Mouse (Mus musculus) R1 (cell line): ENCODE data around the gene Ccl20.

Source experiments
- DNase-seq: peaks from one replicate; pipeline ENCODE4 v3.0.0-alpha.2; 2018; ENCODE audit warnings: low read depth, low spot score

Gene Ccl20

GRCm38 (mm10) chr1:83116447-83117137, at the start of gene Ccl20:
TSS of gene Ccl20 (plus strand) at chr1:83116766.
- peak; percentile 90 for DNase-seq

GRCm38 (mm10) chr1:83067205-83067604, 49.4 kb upstream of the Ccl20 start:
- no peak for DNase-seq

GRCm38 (mm10) chr1:83075526-83076189, 40.9 kb upstream of the Ccl20 start:
- DNase-seq = no peak

DNA sequence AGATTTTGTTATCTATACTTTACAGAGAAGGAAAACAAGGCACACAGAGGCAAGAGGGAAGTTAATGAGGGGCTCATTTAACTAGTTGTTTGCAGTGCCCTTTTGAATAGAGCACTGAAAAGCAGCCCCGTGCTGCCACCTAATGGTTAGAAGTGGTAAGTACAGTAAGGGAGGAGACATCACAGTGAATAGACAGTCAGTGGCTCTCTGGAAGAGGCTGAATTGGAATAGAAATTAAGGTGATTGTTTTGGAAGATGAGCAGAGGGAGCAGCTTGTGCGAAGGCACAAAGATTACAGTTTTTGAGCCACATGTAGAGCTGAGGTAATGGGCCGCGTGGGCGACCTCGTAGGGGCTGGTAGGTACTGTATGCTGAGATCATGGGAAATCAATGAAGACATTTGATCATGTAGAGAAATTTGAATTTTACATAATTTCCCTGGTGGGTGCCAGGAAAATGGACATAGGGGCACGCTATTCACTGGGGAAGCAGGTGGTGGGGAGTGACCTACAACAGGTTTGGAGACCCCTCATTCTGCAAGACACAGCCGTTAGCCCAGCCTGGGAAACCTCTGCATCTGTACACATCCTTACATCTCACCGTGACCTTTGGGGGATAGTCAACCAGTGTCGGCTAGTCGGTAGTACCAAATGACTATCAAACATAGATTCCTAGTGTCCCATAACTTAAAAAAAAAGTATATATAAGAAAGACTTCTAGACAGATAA, 40.2 kb upstream of the Ccl20 start:
- DNase-seq = peak; percentile 66

- no peak for DNase-seq
Measured at GRCm38 (mm10) chr1:83077016-83077415, 39.5 kb upstream of the Ccl20 start.

- DNase-seq = no peak
Measured at GRCm38 (mm10) chr1:83084790-83085189, 31.8 kb upstream of the Ccl20 start.

- no peak for DNase-seq
Measured at GRCm38 (mm10) chr1:83091268-83091667, 25.3 kb upstream of the Ccl20 start.

DNA sequence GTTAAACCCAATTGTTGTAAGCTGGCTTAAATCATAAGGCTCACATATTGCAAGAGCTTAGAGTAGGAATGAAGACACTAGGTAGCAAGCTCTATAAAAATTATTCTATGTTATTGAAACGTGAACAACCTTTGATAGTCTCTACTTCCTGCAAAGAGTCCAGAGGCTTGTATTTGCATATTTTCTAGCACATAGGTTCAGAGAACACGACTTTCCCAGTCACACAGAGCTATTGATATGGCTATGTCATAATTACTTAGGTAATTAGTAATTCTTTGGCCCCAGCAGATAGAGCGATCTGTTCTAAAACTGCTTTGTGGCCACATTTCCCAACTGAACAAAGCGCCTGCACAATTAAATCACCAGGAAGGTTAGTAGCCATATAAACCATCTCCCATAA, 19.6 kb upstream of the Ccl20 start:
- no peak for DNase-seq

- no peak for DNase-seq
Measured at GRCm38 (mm10) chr1:83099160-83099559, 17.4 kb upstream of the Ccl20 start.

DNA sequence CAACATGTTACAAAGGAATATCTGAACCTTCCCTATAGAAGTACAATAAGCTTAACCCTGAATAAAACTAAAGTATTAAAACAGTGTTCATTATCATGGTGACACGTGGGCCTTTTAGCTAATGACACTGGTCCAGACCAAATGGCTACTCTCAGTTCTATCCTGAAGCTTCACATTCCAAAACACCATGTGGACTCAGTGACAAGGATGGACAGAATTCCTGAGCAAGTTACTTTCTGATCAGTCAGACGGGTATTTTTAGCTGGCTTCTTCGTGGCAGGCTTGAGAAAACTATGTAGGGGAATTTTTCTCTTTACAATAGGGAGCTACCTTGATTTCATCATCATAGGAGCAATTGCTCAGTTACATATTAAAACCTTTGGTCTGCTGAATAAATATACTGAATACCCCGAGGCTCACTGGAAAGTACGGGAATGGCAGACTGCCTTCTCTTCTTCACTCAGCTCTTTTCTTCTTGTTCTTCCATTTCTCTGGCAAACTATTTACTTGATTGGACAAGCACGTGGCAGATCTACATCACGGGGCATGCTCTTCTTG, 16.9 kb upstream of the Ccl20 start:
- DNase-seq = no peak

- peak; percentile 41 for DNase-seq
Measured at GRCm38 (mm10) chr1:83101891-83102290, 14.7 kb upstream of the Ccl20 start.

DNA sequence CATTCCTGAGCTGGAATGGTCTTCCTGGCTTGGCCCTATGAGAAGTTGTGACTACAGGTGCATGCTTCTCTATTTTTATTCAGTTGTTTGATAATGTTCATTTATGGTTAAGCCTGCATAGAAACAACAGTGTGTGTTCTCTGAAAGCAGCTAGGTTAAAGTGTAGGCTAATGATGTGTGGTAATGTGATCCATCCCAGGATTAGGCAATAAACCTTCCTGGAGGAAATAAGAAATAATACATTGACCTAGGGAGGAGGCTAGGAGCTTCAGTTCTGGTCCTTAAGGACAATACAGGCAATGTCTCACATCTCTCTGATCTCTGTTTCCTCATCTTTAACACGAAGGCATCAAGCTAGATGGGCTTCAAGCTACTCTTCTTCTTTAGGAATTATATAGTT, 11.1 kb upstream of the Ccl20 start:
- no peak for DNase-seq

DNA sequence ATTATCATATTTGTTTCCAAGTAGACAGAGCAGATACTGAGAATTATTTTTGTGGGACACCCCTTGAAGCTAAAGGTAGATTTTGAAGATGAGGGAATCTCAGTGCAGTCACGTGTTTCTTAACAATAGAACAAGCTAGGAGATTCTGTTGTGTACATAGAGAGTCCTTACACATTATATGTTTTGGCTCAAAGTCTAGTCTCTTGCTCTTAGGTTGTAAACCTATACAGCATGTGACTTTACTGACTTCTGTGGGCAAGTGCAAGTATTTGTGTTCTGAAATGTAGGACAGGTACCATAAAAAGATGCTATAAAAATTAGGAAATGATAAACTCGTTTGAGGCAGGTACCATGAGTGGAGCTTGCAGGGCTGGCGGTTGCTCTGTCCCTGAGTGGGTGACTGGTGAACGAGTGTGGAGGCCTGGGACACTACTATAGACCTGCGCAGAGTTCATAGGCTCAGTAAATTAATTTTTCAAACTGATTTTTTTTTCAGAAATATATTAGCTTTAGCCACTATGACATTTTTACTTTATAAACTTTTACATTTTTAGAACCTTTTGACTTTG, 9.1 kb upstream of the Ccl20 start:
- DNase-seq = no peak

- DNase-seq = no peak
Measured at GRCm38 (mm10) chr1:83110992-83111391, 5.6 kb upstream of the Ccl20 start.

- peak; percentile 34 for DNase-seq
Measured at GRCm38 (mm10) chr1:83111726-83112125, 4.8 kb upstream of the Ccl20 start.

- no peak for DNase-seq
Measured at GRCm38 (mm10) chr1:83117217-83117616, 651 bp downstream of the Ccl20 start.

GRCm38 (mm10) chr1:83117661-83118060, 1.1 kb downstream of the Ccl20 start:
- DNase-seq = no peak

DNA sequence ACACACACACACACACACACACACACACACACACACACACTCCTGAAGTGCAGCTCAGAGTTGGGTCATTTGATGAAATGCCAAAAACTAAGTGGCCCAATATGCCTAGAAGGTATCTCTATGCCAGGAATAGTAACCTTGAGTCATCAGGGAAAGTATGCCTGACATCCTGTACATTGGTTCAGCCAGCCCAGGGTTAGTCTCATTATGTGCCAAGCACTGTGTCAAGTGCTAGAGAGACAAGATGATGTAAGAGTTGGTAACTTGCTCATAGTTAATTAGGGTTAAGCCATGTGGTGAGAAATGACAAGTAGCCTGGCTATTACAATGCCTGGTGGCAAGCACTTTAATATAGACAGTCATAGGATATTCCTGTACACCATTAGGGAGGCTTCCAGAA, 3.3 kb downstream of the Ccl20 start:
- no peak for DNase-seq

DNA sequence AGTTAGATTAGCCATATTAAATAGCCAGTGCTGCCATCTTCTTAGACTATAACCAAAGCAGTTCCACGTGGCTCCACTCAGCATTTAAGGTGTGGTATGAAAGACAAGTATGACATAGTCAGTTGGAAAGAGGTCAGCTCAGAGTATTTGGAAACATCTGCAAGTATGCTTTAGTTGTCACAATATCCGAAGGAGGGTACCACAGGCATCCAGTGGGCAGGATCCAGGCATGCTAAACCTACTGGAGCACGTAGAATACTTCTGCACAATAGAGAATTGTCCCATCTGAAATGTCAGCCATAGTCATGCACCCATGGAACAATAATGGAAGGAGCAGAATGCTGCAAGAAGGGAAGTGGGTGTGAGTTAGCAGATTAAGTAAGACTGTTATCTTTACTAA, 3.7 kb downstream of the Ccl20 start:
- no peak for DNase-seq

GRCm38 (mm10) chr1:83123201-83123600, 6.6 kb downstream of the Ccl20 start:
- DNase-seq = no peak

GRCm38 (mm10) chr1:83135829-83136228, 19.3 kb downstream of the Ccl20 start:
- DNase-seq = peak; percentile 71

DNA sequence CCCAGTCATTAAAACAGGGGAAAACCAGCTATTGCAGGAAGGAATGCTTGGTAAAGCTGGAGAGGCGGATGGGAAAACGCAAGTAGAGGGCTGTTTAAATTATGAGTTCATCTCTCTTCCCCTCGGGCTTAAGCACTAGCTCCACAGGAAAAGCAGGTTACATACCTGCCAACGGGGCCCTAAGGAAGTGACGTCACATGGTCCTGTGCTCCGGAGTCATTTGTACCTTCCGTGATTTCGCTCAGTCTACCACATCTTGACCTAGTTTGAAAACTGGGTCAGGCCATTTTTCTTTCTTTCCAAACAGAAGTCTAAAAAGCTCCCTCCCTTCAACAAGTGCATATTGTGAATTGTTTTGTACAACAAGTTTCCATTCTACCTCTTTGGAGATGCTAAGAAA, 21.3 kb downstream of the Ccl20 start:
- DNase-seq = no peak
